Mouse (Mus musculus) effector memory CD4-positive, alpha-beta T cell, adult 7 months (primary cell): Measurements from ENCODE around the gene Dcun1d5. TPM values are rescaled to one million over a fixed set of nuclear protein-coding genes. Genes with fewer than 3 reads are reported as not detected.

Experiments used
- polyA plus RNA-seq: library from polyadenylated mRNA; unstranded; fragments of 100-300 nt; shearing (Covaris generic); gene quantifications from one replicate; pipeline ENCODE4 v1.2.1, GENCODE M21; 2017

The Dcun1d5 gene
- polyA plus RNA-seq: 192 TPM

GRCm38 (mm10) chr9:7184172-7184896, at the start of gene Dcun1d5, which contains the start of gene Dync2h1:
Dcun1d5 (plus strand) TSS chr9:7184520.
Dync2h1 (minus strand) TSS chr9:7184446.

Other genes with a start within 250 kb of the Dcun1d5 start
- gene Dync2h1, start 74 bp upstream of the Dcun1d5 start, polyA plus RNA-seq: 3.5 TPM
- not detected for gene Mmp13, start 88.0 kb downstream of the Dcun1d5 start, polyA plus RNA-seq
- gene Mmp12, start 159.9 kb downstream of the Dcun1d5 start, polyA plus RNA-seq: 0.59 TPM
- gene Mmp1b, start 203.5 kb downstream of the Dcun1d5 start, polyA plus RNA-seq: not detected